In genomic region chr1:92749475-92749874, GRCm38 (mm10) we compare ENCODE assay signal across 25 mouse cellular contexts.
DNase-seq lines count a peak whose midpoint lies in the region; ATAC-seq and TF ChIP-seq lines count a peak whose summit lies in the region.
"Had no signal": no experiment of that assay in that cellular context is flagged by ENCODE, and none has a peak within 500 bp of the region (broad histone marks: within the 10 kb centered on the region; RNA-seq: fewer than 3 reads in every experiment).

No protein-coding gene starts in this region.

- no peak overlapping the region for H3K4me3 ChIP-seq in forebrain, embryonic 12.5 days (replicated peaks)
- no peak overlapping the region for H3K4me3 ChIP-seq in forebrain, embryonic 11.5 days (ENCODE audit: low read depth, low read length)
- no peak overlapping the region for H3K4me3 ChIP-seq in MEL (ENCODE audit: control insufficient read depth in 1 of 2, insufficient read depth in 1 of 2, low read depth in 2 of 2, low read length in 2 of 2)
- H3K4me3 ChIP-seq in forebrain, postnatal 0 days (ENCODE audit: low read depth, low read length): no peak overlapping the region
- H3K4me3 ChIP-seq: embryonic facial prominence, embryonic 12.5 days; embryonic facial prominence, embryonic 15.5 days; heart, embryonic 13.5 days had no signal

- DNase-seq in forebrain, embryonic 11.5 days (ENCODE audit: low spot score): no peak
- peak; percentile 5 for DNase-seq in MEL (ENCODE audit: low read depth, low spot score)
- DNase-seq in forebrain, postnatal 0 days: no peak
- DNase-seq in kidney, adult 18-20 months: no peak
- no peak for DNase-seq in embryo, embryonic 11 days
- DNase-seq: adrenal gland, postnatal 10 days; cerebellum, adult 11 months; cerebellum, adult 2 months; cerebellum, adult 9-11 months; cerebellum, postnatal 25 days; gastrocnemius, postnatal 10 days; heart, adult 18-20 months; heart, postnatal 14 days; heart, postnatal 4 days; kidney, adult 2 months had no signal

- no peak overlapping the region for H3K4me2 ChIP-seq in forebrain, embryonic 12.5 days
- H3K4me2 ChIP-seq in forebrain, embryonic 11.5 days (ENCODE audit: low read depth, low read length, severe bottlenecking): no peak overlapping the region
- no peak overlapping the region for H3K4me2 ChIP-seq in forebrain, postnatal 0 days (ENCODE audit: low read depth)
- H3K4me2 ChIP-seq: embryonic facial prominence, embryonic 12.5 days; embryonic facial prominence, embryonic 15.5 days; heart, embryonic 13.5 days; hindbrain, embryonic 14.5 days had no signal

- TF ChIP-seq POLR2A in MEL (IDR thresholded peaks at IDR 0.05; ENCODE audit: control insufficient read depth in 1 of 2, insufficient read depth in 1 of 2, low read depth in 1 of 2, low read length in 2 of 2, poor library complexity in 1 of 2): no peak

- peaks cover 21% of the 10 kb centered on the region for H3K4me1 ChIP-seq in forebrain, embryonic 12.5 days
- H3K4me1 ChIP-seq in forebrain, embryonic 11.5 days (replicated peaks; ENCODE audit: control insufficient read depth, insufficient read depth, low read length): no peaks in the 10 kb centered on the region
- H3K4me1 ChIP-seq in MEL (ENCODE audit: control insufficient read depth in 1 of 2, insufficient read depth in 2 of 2, low read length in 2 of 2): no peaks in the 10 kb centered on the region
- H3K4me1 ChIP-seq in forebrain, postnatal 0 days (ENCODE audit: insufficient read depth): 0 out of 2 replicates have a peak, but pooled peaks cover 10% of the 10 kb centered on the region

- no peak for TF ChIP-seq CTCF in MEL (IDR thresholded peaks at IDR 0.05 in 2 of 3, conservative IDR thresholded peaks at IDR 0.05 in 1 of 3; ENCODE audit: control insufficient read depth in 1 of 3, insufficient read depth in 1 of 3, low read depth in 2 of 3, low read length in 3 of 3, poor library complexity in 1 of 3, severe bottlenecking in 1 of 3)
- TF ChIP-seq CTCF in forebrain, postnatal 0 days (IDR thresholded peaks at IDR 0.05; ENCODE audit: low read depth): no peak

- H3K79me2 ChIP-seq in MEL (ENCODE audit: control insufficient read depth, insufficient read depth, low read length, poor library complexity): no peaks in the 10 kb centered on the region

- no peak for ATAC-seq in forebrain, embryonic 12.5 days (ENCODE audit: low FRiP score)
- ATAC-seq in forebrain, embryonic 11.5 days (replicated peaks; ENCODE audit: low FRiP score): no peak
- ATAC-seq in forebrain, postnatal 0 days: peak; percentile 12; the same call in 1 of the 2 replicates
- ATAC-seq in megakaryocyte progenitor cell, adult 5-6 weeks (replicated peaks; ENCODE audit: poor library complexity): peak; percentile 67
- ATAC-seq: hindbrain, postnatal 0 days; inflammation-experienced regulatory T-cells, adult 6 months; intestine, embryonic 16.5 days; Patski had no signal

- H3K27ac ChIP-seq in forebrain, embryonic 12.5 days: 0 out of 2 replicates have a peak overlapping the region, but pooled peaks have one; percentile 5
- no peak overlapping the region for H3K27ac ChIP-seq in forebrain, embryonic 11.5 days (ENCODE audit: low read depth, low read length)
- no peak overlapping the region for H3K27ac ChIP-seq in MEL (ENCODE audit: control insufficient read depth, low read depth, low read length)
- H3K27ac ChIP-seq in forebrain, postnatal 0 days (ENCODE audit: low read depth, low read length): no peak overlapping the region
- H3K27ac ChIP-seq: embryonic facial prominence, embryonic 12.5 days; embryonic facial prominence, embryonic 15.5 days; heart, embryonic 13.5 days; hindbrain, embryonic 14.5 days; hindbrain, postnatal 0 days had no signal

- no peak overlapping the region for H3K9ac ChIP-seq in forebrain, embryonic 12.5 days
- H3K9ac ChIP-seq in forebrain, embryonic 11.5 days (ENCODE audit: low read length): no peak overlapping the region
- no peak overlapping the region for H3K9ac ChIP-seq in MEL (ENCODE audit: control insufficient read depth, low read depth, low read length, poor library complexity, severe bottlenecking)
- H3K9ac ChIP-seq in forebrain, postnatal 0 days: no peak overlapping the region
- H3K9ac ChIP-seq: embryonic facial prominence, embryonic 12.5 days; embryonic facial prominence, embryonic 15.5 days; heart, embryonic 13.5 days; hindbrain, embryonic 14.5 days had no signal

- no peaks in the 10 kb centered on the region for H3K36me3 ChIP-seq in forebrain, embryonic 12.5 days (replicated peaks)
- no peaks in the 10 kb centered on the region for H3K36me3 ChIP-seq in forebrain, embryonic 11.5 days (ENCODE audit: control insufficient read depth, insufficient read depth, low read length)
- no peaks in the 10 kb centered on the region for H3K36me3 ChIP-seq in MEL (ENCODE audit: control insufficient read depth in 1 of 2, insufficient read depth in 2 of 2, low read length in 2 of 2)
- no peaks in the 10 kb centered on the region for H3K36me3 ChIP-seq in forebrain, postnatal 0 days (ENCODE audit: insufficient read depth)
- H3K36me3 ChIP-seq: embryonic facial prominence, embryonic 12.5 days; embryonic facial prominence, embryonic 15.5 days; heart, embryonic 13.5 days had no signal

- H3K27me3 ChIP-seq in forebrain, embryonic 12.5 days: no peaks in the 10 kb centered on the region
- no peaks in the 10 kb centered on the region for H3K27me3 ChIP-seq in forebrain, embryonic 11.5 days (ENCODE audit: control insufficient read depth, insufficient read depth, low read length)
- H3K27me3 ChIP-seq in MEL (ENCODE audit: control insufficient read depth in 1 of 2, insufficient read depth in 2 of 2, low read length in 2 of 2): no peaks in the 10 kb centered on the region
- no peaks in the 10 kb centered on the region for H3K27me3 ChIP-seq in forebrain, postnatal 0 days (ENCODE audit: insufficient read depth, low read length)
- H3K27me3 ChIP-seq: embryonic facial prominence, embryonic 12.5 days; Patski had no signal

- WGBS in forebrain, embryonic 12.5 days: 72% methylated on average over 7 of the region's 7 CpGs
- WGBS in forebrain, embryonic 11.5 days: 82% methylated on average over 7 of the region's 7 CpGs
- 71% methylated on average over 7 of the region's 7 CpGs for WGBS in forebrain, postnatal 0 days

- no peak for TF ChIP-seq EP300 in MEL (IDR thresholded peaks at IDR 0.05; ENCODE audit: low read depth in 1 of 2, low read length in 2 of 2)

- TF ChIP-seq RAD21 in MEL (IDR thresholded peaks at IDR 0.05; ENCODE audit: low read depth, low read length): no peak

- H3K9me3 ChIP-seq in forebrain, embryonic 12.5 days: no peaks in the 10 kb centered on the region
- no peaks in the 10 kb centered on the region for H3K9me3 ChIP-seq in forebrain, embryonic 11.5 days (ENCODE audit: control insufficient read depth, low read length)
- no peaks in the 10 kb centered on the region for H3K9me3 ChIP-seq in MEL (replicated peaks; ENCODE audit: insufficient read depth, low read length)
- H3K9me3 ChIP-seq in forebrain, postnatal 0 days (ENCODE audit: low read length): no peaks in the 10 kb centered on the region
- H3K9me3 ChIP-seq: embryonic facial prominence, embryonic 12.5 days; embryonic facial prominence, embryonic 15.5 days; heart, embryonic 13.5 days had no signal

TF ChIP-seq in MEL, 35 proteins besides CTCF, POLR2A, EP300 and RAD21:
- TF ChIP-seq POLR2AphosphoS2 (IDR thresholded peaks at IDR 0.05; ENCODE audit: low read length) (no peak), TBP (IDR thresholded peaks at IDR 0.05; ENCODE audit: low read depth, low read length) (no peak), MEF2A (IDR thresholded peaks at IDR 0.05; ENCODE audit: extremely low read depth, insufficient replicate concordance, low read depth, low read length, poor library complexity, severe bottlenecking) (no peak), SIN3A (IDR thresholded peaks at IDR 0.05; ENCODE audit: low read length) (no peak), POLR2AphosphoS5 (IDR thresholded peaks at IDR 0.05; ENCODE audit: borderline replicate concordance, low read depth, low read length) (no peak), MYB (IDR thresholded peaks at IDR 0.05; ENCODE audit: low read depth, low read length) (no peak), JUND (IDR thresholded peaks at IDR 0.05; ENCODE audit: low read depth, low read length) (no peak), CHD1 (IDR thresholded peaks at IDR 0.05; ENCODE audit: low read depth, low read length) (no peak), ELF1 (IDR thresholded peaks at IDR 0.05; ENCODE audit: low read depth, low read length) (no peak), TCF12 (IDR thresholded peaks at IDR 0.05; ENCODE audit: low read depth, low read length) (no peak), MXI1 (IDR thresholded peaks at IDR 0.05; ENCODE audit: low read depth, low read length) (no peak), BHLHE40 (IDR thresholded peaks at IDR 0.05; ENCODE audit: borderline replicate concordance, low read depth, low read length) (no peak), RCOR1 (IDR thresholded peaks at IDR 0.05; ENCODE audit: low read depth, low read length) (no peak), NELFE (IDR thresholded peaks at IDR 0.05; ENCODE audit: low read depth, low read length) (no peak), MAFK (IDR thresholded peaks at IDR 0.05; ENCODE audit: borderline replicate concordance, low read depth, low read length) (no peak), USF2 (IDR thresholded peaks at IDR 0.05; ENCODE audit: borderline replicate concordance in 1 of 2, insufficient read depth in 1 of 2, low read depth in 1 of 2, low read length in 2 of 2) (no peak), ZNF384 (IDR thresholded peaks at IDR 0.05; ENCODE audit: low read depth, low read length) (no peak)

Comparison
In these comparisons a context has a peak if more than half of its experiments do, and no peak if none do; other contexts are left out.
1. ATAC-seq: peak in forebrain, postnatal 0 days (single experiment) and megakaryocyte progenitor cell, adult 5-6 weeks (single experiment); none in forebrain, embryonic 12.5 days (single experiment) and forebrain, embryonic 11.5 days (single experiment).